Mouse (Mus musculus): ENCODE measurements at regions not wholly inside any gene's neighbourhood (a gene's known extent, or its start where the extent isn't known, plus 50 kb on each side); places are given as distances from the start of the nearest gene placed in this dataset.
A peak's percentile ranks its signal among the peaks of the same experiment; 100 is the strongest.

- Histone ChIP-seq H3K9me3 (replicated peaks) (no peaks in the 10 kb centered on the region), H3K9ac (no peak overlapping the region), H3K4me3 (replicated peaks) (no peak overlapping the region), H3K4me1 (no peaks in the 10 kb centered on the region), H3K36me3 (no peaks in the 10 kb centered on the region), H3K27me3 (no peaks in the 10 kb centered on the region), H3K4me2 (no peak overlapping the region), H3K27ac (no peak overlapping the region)
- ATAC-seq (replicated peaks; ENCODE audit: low FRiP score): no peak
- 85% methylated on average over 5 of the region's 5 CpGs for WGBS
These were observed 617.0 kb upstream of the Kirrel3 start for GRCm38 (mm10) chr9:33868666-33869065.

GRCm38 (mm10) chr9:33887279-33887678 lies 598.4 kb upstream of the Kirrel3 start:
- no peak overlapping the region for H3K9ac ChIP-seq
- ATAC-seq (replicated peaks; ENCODE audit: low FRiP score): peak; percentile 85
- H3K4me3 ChIP-seq (replicated peaks): no peak overlapping the region
- no peaks in the 10 kb centered on the region for H3K27me3 ChIP-seq
- no peak overlapping the region for H3K4me2 ChIP-seq
- H3K9me3 ChIP-seq (replicated peaks): no peaks in the 10 kb centered on the region
- 35% methylated on average over 2 of the region's 2 CpGs for WGBS
- peaks cover 5% of the 10 kb centered on the region for H3K4me1 ChIP-seq
- no peaks in the 10 kb centered on the region for H3K36me3 ChIP-seq
- no peak overlapping the region for H3K27ac ChIP-seq

- ATAC-seq (replicated peaks; ENCODE audit: low FRiP score): no peak
- Histone ChIP-seq H3K9me3 (replicated peaks) (no peaks in the 10 kb centered on the region), H3K27ac (no peak overlapping the region), H3K4me2 (no peak overlapping the region), H3K27me3 (no peaks in the 10 kb centered on the region), H3K36me3 (no peaks in the 10 kb centered on the region), H3K4me1 (peaks cover 5% of the 10 kb centered on the region), H3K4me3 (replicated peaks) (no peak overlapping the region), H3K9ac (no peak overlapping the region)
- 42% methylated on average over 3 of the region's 3 CpGs for WGBS
These were observed 593.7 kb upstream of the Kirrel3 start for GRCm38 (mm10) chr9:33892001-33892400.

- H3K36me3 ChIP-seq: no peaks in the 10 kb centered on the region
- ATAC-seq (replicated peaks; ENCODE audit: low FRiP score): peak; percentile 72
- H3K4me3 ChIP-seq (replicated peaks): no peak overlapping the region
- WGBS: 39% methylated on average over 10 of the region's 10 CpGs
- H3K4me1 ChIP-seq: peaks cover 13% of the 10 kb centered on the region; the same call in 1 of the 2 replicates
- no peak overlapping the region for H3K27ac ChIP-seq
- H3K9ac ChIP-seq: no peak overlapping the region
- no peaks in the 10 kb centered on the region for H3K9me3 ChIP-seq (replicated peaks)
- no peaks in the 10 kb centered on the region for H3K27me3 ChIP-seq
- peak overlapping the region; percentile 15 for H3K4me2 ChIP-seq
These were observed 584.2 kb upstream of the Kirrel3 start for GRCm38 (mm10) chr9:33901313-33902076.

GRCm38 (mm10) chr9:33903991-33904570 lies 581.6 kb upstream of the Kirrel3 start:
- Histone ChIP-seq H3K27ac (no peak overlapping the region), H3K4me2 (no peak overlapping the region), H3K9me3 (replicated peaks) (no peaks in the 10 kb centered on the region), H3K4me1 (peaks cover 13% of the 10 kb centered on the region; the same call in 1 of the 2 replicates), H3K4me3 (replicated peaks) (no peak overlapping the region), H3K27me3 (no peaks in the 10 kb centered on the region), H3K9ac (no peak overlapping the region), H3K36me3 (no peaks in the 10 kb centered on the region)
- no peak for ATAC-seq (replicated peaks; ENCODE audit: low FRiP score)
- WGBS: 51% methylated on average over 5 of the region's 5 CpGs

GRCm38 (mm10) chr9:33914919-33915318 lies 570.8 kb upstream of the Kirrel3 start:
- no peak overlapping the region for H3K9ac ChIP-seq
- no peaks in the 10 kb centered on the region for H3K9me3 ChIP-seq (replicated peaks)
- H3K4me2 ChIP-seq: no peak overlapping the region
- WGBS: 89% methylated on average over 4 of the region's 4 CpGs
- H3K4me1 ChIP-seq: no peaks in the 10 kb centered on the region
- no peaks in the 10 kb centered on the region for H3K36me3 ChIP-seq
- H3K4me3 ChIP-seq (replicated peaks): no peak overlapping the region
- no peak overlapping the region for H3K27ac ChIP-seq
- no peaks in the 10 kb centered on the region for H3K27me3 ChIP-seq
- ATAC-seq (replicated peaks; ENCODE audit: low FRiP score): no peak

GRCm38 (mm10) chr9:33915349-33916056 lies 570.2 kb upstream of the Kirrel3 start:
- ATAC-seq (replicated peaks; ENCODE audit: low FRiP score): no peak
- Histone ChIP-seq H3K36me3 (no peaks in the 10 kb centered on the region), H3K27ac (no peak overlapping the region), H3K4me3 (replicated peaks) (no peak overlapping the region), H3K4me2 (no peak overlapping the region), H3K9me3 (replicated peaks) (no peaks in the 10 kb centered on the region), H3K9ac (no peak overlapping the region), H3K27me3 (no peaks in the 10 kb centered on the region), H3K4me1 (no peaks in the 10 kb centered on the region)
- 62% methylated on average over 4 of the region's 4 CpGs for WGBS

GRCm38 (mm10) chr9:33930286-33930685 lies 555.4 kb upstream of the Kirrel3 start:
- Histone ChIP-seq H3K4me1 (no peaks in the 10 kb centered on the region), H3K9ac (no peak overlapping the region), H3K27me3 (no peaks in the 10 kb centered on the region), H3K27ac (no peak overlapping the region), H3K9me3 (replicated peaks) (no peaks in the 10 kb centered on the region), H3K36me3 (no peaks in the 10 kb centered on the region), H3K4me3 (replicated peaks) (no peak overlapping the region), H3K4me2 (no peak overlapping the region)
- no peak for ATAC-seq (replicated peaks; ENCODE audit: low FRiP score)
- WGBS: 57% methylated on average over 4 of the region's 4 CpGs

- no peak for ATAC-seq (replicated peaks; ENCODE audit: low FRiP score)
- no peak overlapping the region for H3K27ac ChIP-seq
- H3K4me3 ChIP-seq (replicated peaks): no peak overlapping the region
- no peaks in the 10 kb centered on the region for H3K9me3 ChIP-seq (replicated peaks)
- no peaks in the 10 kb centered on the region for H3K36me3 ChIP-seq
- no peak overlapping the region for H3K9ac ChIP-seq
- 81% methylated on average over 5 of the region's 5 CpGs for WGBS
- H3K27me3 ChIP-seq: no peaks in the 10 kb centered on the region
- H3K4me2 ChIP-seq: no peak overlapping the region
- no peaks in the 10 kb centered on the region for H3K4me1 ChIP-seq
These were observed 551.6 kb upstream of the Kirrel3 start for GRCm38 (mm10) chr9:33934071-33934470.

GRCm38 (mm10) chr9:33954319-33954718 lies 531.4 kb upstream of the Kirrel3 start:
- ATAC-seq (replicated peaks; ENCODE audit: low FRiP score): no peak
- H3K4me1 ChIP-seq: no peaks in the 10 kb centered on the region
- H3K9me3 ChIP-seq (replicated peaks): no peaks in the 10 kb centered on the region
- no peak overlapping the region for H3K4me2 ChIP-seq
- no peaks in the 10 kb centered on the region for H3K27me3 ChIP-seq
- no peak overlapping the region for H3K9ac ChIP-seq
- H3K27ac ChIP-seq: no peak overlapping the region
- no peak overlapping the region for H3K4me3 ChIP-seq (replicated peaks)
- no peaks in the 10 kb centered on the region for H3K36me3 ChIP-seq
